Comparison of ENCODE assay signal across 14 mouse cellular contexts in the genomic region with DNA sequence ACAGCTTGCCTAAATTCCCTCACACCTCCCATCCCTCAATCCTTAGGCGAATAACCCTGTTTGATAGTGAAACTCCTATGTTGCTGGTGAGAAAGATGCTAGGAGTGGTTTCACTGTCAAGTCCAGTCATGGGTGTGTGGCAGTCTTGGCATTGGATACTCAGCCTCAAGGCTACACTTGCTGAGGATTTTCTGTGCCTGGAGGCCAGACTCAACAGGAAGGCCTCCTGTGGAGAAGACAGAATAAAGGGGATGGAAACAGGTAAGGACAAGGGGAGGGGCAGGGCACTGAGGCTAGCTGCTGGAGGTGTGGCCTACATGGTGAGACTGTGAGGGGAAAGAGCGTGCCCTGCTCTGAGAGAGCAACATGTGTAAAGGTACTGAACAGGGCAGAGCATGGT.
"Had no signal": no experiment of that assay in that cellular context is flagged by ENCODE, and none has a peak within 500 bp of the region (broad histone marks: within the 10 kb centered on the region; RNA-seq: fewer than 3 reads in every experiment).

No protein-coding gene starts in this region.

- H3K27ac ChIP-seq: macrophage; midbrain, embryonic 12.5 days; midbrain, embryonic 15.5 days; neural tube, embryonic 12.5 days; stomach, embryonic 15.5 days; stomach, postnatal 0 days had no signal

- H3K36me3 ChIP-seq: midbrain, embryonic 12.5 days; midbrain, embryonic 15.5 days; neural tube, embryonic 12.5 days; stomach, embryonic 15.5 days had no signal

- H3K4me3 ChIP-seq: megakaryocyte, embryonic 14.5 days; midbrain, embryonic 12.5 days; midbrain, embryonic 15.5 days; neural tube, embryonic 12.5 days; stomach, embryonic 15.5 days had no signal

- H3K9me3 ChIP-seq: megakaryocyte, embryonic 14.5 days; midbrain, embryonic 12.5 days; midbrain, embryonic 15.5 days; neural tube, embryonic 12.5 days; stomach, embryonic 15.5 days had no signal

- DNase-seq: lung, embryonic 14.5 days; lung, postnatal 14 days; lung, postnatal 36 days; right cerebral cortex, postnatal 14 days; thymus, adult 2 months; thymus, postnatal 25 days; thymus, postnatal 4 days had no signal

- H3K9ac ChIP-seq: lung, embryonic 14.5 days; midbrain, embryonic 12.5 days; midbrain, embryonic 15.5 days; neural tube, embryonic 12.5 days; stomach, embryonic 15.5 days had no signal

- ATAC-seq: midbrain, embryonic 15.5 days had no signal
